In the genomic region with DNA sequence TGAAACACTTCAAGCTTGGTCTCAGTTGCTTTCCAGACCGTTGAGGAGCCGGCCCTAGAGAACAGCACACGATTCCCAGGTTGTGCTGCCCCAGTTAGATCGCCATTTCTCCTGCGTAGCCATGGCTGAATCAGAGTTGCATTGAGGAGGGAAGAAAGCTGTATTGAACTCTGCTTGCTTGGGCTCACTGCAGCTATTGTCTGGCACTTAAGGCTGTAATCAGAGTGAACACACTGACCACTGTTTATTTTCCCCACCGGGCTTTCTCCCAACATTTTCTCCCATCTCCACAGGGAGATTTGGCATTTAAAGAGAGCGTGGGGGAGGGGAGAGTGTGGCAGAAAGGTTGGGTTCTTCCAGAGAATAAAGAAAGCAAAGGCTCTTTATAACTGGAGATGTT, we compare ENCODE assay signal across 8 mouse cellular contexts. TPM values are rescaled to one million over a fixed set of nuclear protein-coding genes. Genes with fewer than 3 reads are reported as not detected.
A peak's percentile ranks its signal among the peaks of the same experiment; 100 is the strongest.
DNase-seq lines count a peak whose midpoint lies in the region; ATAC-seq and TF ChIP-seq lines count a peak whose summit lies in the region.
"Had no signal": no experiment of that assay in that cellular context is flagged by ENCODE, and none has a peak within 500 bp of the region (broad histone marks: within the 10 kb centered on the region; RNA-seq: fewer than 3 reads in every experiment).

No protein-coding gene starts in this region.

- peaks cover 7% of the 10 kb centered on the region; the same call in 1 of the 2 replicates for H3K4me1 ChIP-seq in cortical plate, adult 2 months (ENCODE audit: control insufficient read depth, insufficient read depth, low read length)
- peaks cover 31% of the 10 kb centered on the region for H3K4me1 ChIP-seq in hindbrain, embryonic 14.5 days (replicated peaks; ENCODE audit: control insufficient read depth, insufficient read depth, low read length)
- peaks cover 17% of the 10 kb centered on the region for H3K4me1 ChIP-seq in midbrain, embryonic 16.5 days (ENCODE audit: control insufficient read depth, insufficient read depth, low read length)

- no peak; the same call in 1 of the 2 replicates for ATAC-seq in hindbrain, embryonic 14.5 days (ENCODE audit: low FRiP score)
- no peak for ATAC-seq in midbrain, embryonic 16.5 days
- no peak for ATAC-seq in activated CD4-positive, CD25-positive, alpha-beta regulatory T cell, adult 4 months
- no peak for ATAC-seq in CD4-positive, CD25-positive, alpha-beta regulatory T cell, adult 4 months

- DNase-seq in layer of hippocampus, adult 11-12 months (ENCODE audit: low spot score) = peak; percentile 66
- DNase-seq in layer of hippocampus, adult 9-10 months (ENCODE audit: low spot score) = no peak
- no peak for DNase-seq in hindbrain, embryonic 14.5 days (ENCODE audit: low spot score)

- H3K4me3 ChIP-seq in cortical plate, adult 2 months (ENCODE audit: insufficient read depth, low read length) = no peak overlapping the region
- H3K4me3 ChIP-seq in hindbrain, embryonic 14.5 days (replicated peaks; ENCODE audit: low read length) = no peak overlapping the region
- H3K4me3 ChIP-seq in midbrain, embryonic 16.5 days (ENCODE audit: low read depth, low read length) = no peak overlapping the region
- H3K4me3 ChIP-seq: erythroblast, embryonic 14.5 days had no signal

- TF ChIP-seq POLR2A in cortical plate, adult 2 months (IDR thresholded peaks at IDR 0.05; ENCODE audit: extremely low read depth, insufficient read depth, low read length) = no peak

- H3K36me3 ChIP-seq in hindbrain, embryonic 14.5 days (replicated peaks; ENCODE audit: control insufficient read depth, insufficient read depth) = no peaks in the 10 kb centered on the region
- H3K36me3 ChIP-seq in midbrain, embryonic 16.5 days (ENCODE audit: control insufficient read depth, insufficient read depth, low read length) = no peaks in the 10 kb centered on the region

- no peak overlapping the region for H3K9ac ChIP-seq in hindbrain, embryonic 14.5 days
- H3K9ac ChIP-seq in midbrain, embryonic 16.5 days (ENCODE audit: low read depth, low read length) = peak overlapping the region; percentile 27; the same call in 1 of the 2 replicates

- 42% methylated on average over 7 of the region's 7 CpGs for WGBS in hindbrain, embryonic 14.5 days
- WGBS in midbrain, embryonic 16.5 days = 32% methylated on average over 7 of the region's 7 CpGs

- H3K27ac ChIP-seq in cortical plate, adult 2 months (ENCODE audit: insufficient read depth, low read length) = peak overlapping the region; percentile 79
- peak overlapping the region; percentile 71 for H3K27ac ChIP-seq in hindbrain, embryonic 14.5 days
- H3K27ac ChIP-seq in midbrain, embryonic 16.5 days (ENCODE audit: low read length) = peak overlapping the region; percentile 69

- no peaks in the 10 kb centered on the region; the same call in 1 of the 2 replicates for H3K9me3 ChIP-seq in hindbrain, embryonic 14.5 days (ENCODE audit: control insufficient read depth, low read length)
- H3K9me3 ChIP-seq in midbrain, embryonic 16.5 days (replicated peaks; ENCODE audit: control insufficient read depth, low read length, poor library complexity, severe bottlenecking) = no peaks in the 10 kb centered on the region; the same call in 1 of the 2 replicates

- no peaks in the 10 kb centered on the region for H3K27me3 ChIP-seq in hindbrain, embryonic 14.5 days (ENCODE audit: control insufficient read depth, insufficient read depth, low read length)
- no peaks in the 10 kb centered on the region for H3K27me3 ChIP-seq in midbrain, embryonic 16.5 days (ENCODE audit: control insufficient read depth, insufficient read depth, low read depth, low read length)

- no peak for TF ChIP-seq CTCF in cortical plate, adult 2 months (IDR thresholded peaks at IDR 0.05; ENCODE audit: extremely low read depth, insufficient read depth, low read length)

- H3K4me2 ChIP-seq in hindbrain, embryonic 14.5 days (replicated peaks) = peak overlapping the region; percentile 0; the same call in 1 of the 2 replicates
- 0 out of 2 replicates have a peak overlapping the region, but pooled peaks have one; percentile 24 for H3K4me2 ChIP-seq in midbrain, embryonic 16.5 days (ENCODE audit: low read length)

RNA-seq across cellular contexts. Expression of gene Prickle2, which starts 22.6 kb away (rescaled TPM):
- polyA plus RNA-seq in cortical plate, adult 2 months (2012; rRNA removed) = 58.6 and 62.6 TPM in 2 replicates
- polyA plus RNA-seq in hindbrain, embryonic 14.5 days (2014; fragmentation: Nextera tagmentation; extraction: Ambion mirVana) = 18.6 and 20.2 TPM in 2 replicates
- polyA plus RNA-seq in midbrain, embryonic 16.5 days (2015; fragmentation: Nextera tagmentation; extraction: Ambion mirVana) = 15.9 and 16.5 TPM in 2 replicates
- polyA plus RNA-seq in activated CD4-positive, CD25-positive, alpha-beta regulatory T cell, adult 4 months (2017; shearing (Covaris generic)) = under 1 TPM in 1 of 2 experiments, not detected in 1; 0.17 TPM
- polyA plus RNA-seq in CD4-positive, CD25-positive, alpha-beta regulatory T cell, adult 4 months (2017; shearing (Covaris generic)) = under 1 TPM in 1 of 2 experiments, not detected in 1; 0.09 TPM
- polyA plus RNA-seq: erythroblast, embryonic 14.5 days had no signal

Comparison
In these comparisons a context has a peak if more than half of its experiments do, and no peak if none do; other contexts are left out.
1. RNA of gene Prickle2, which starts 22.6 kb away (polyA plus RNA-seq): 58.6 to 62.6 TPM in cortical plate, adult 2 months, 18.6 to 20.2 TPM in hindbrain, embryonic 14.5 days and 15.9 to 16.5 TPM in midbrain, embryonic 16.5 days; 0.17 TPM in activated CD4-positive, CD25-positive, alpha-beta regulatory T cell, adult 4 months and 0.09 TPM in CD4-positive, CD25-positive, alpha-beta regulatory T cell, adult 4 months; every median in the first group is over 10 times any median in the second.
2. Peak in every context shown above with its lines, with median percentiles within 50 percentile points of each other: H3K27ac ChIP-seq.